Mouse (Mus musculus): Measurements from ENCODE around the gene Kpna2.
"Not testable (repeated sequence)": the region's sequence is repeated elsewhere in the genome, so short reads cannot be mapped to it uniquely, and the experiment has no call there.

- not testable (repeated sequence) for TF ChIP-seq GATA1, TAL1 (IDR thresholded peaks at IDR 0.05; ENCODE audit: low read length)
These were observed 2.8 kb downstream of the Kpna2 start for GRCm38 (mm10) chr11:106996492-106996891.
